Mouse (Mus musculus) lung, embryonic 15.5 days (tissue): Measurements from ENCODE around the gene Gm9495. TPM values are rescaled to one million over a fixed set of nuclear protein-coding genes. Genes with fewer than 3 reads are reported as not detected.

Experiments used
- polyA plus RNA-seq: library from polyadenylated mRNA; unstranded; fragments of >200 nt; fragmentation: Nextera tagmentation; extraction: Ambion mirVana; gene quantifications from 2 replicates; pipeline ENCODE4 v1.2.1, GENCODE M21; 2015

The Gm9495 gene
- polyA plus RNA-seq, 1 experiment from 2014 or later, result not detected

Other genes starting within 250 kb of the Gm9495 start
- gene Zfp930, start 244.5 kb downstream of the Gm9495 start, polyA plus RNA-seq, result 18.8 and 19.7 TPM in 2 replicates
- 4.6 and 6.6 TPM in 2 replicates for gene D130040H23Rik, start 182.5 kb downstream of the Gm9495 start, polyA plus RNA-seq
- not detected in 2 replicates for gene Gm7697, start 69.4 kb upstream of the Gm9495 start, polyA plus RNA-seq
- gene Zfp868, start 172.0 kb upstream of the Gm9495 start, polyA plus RNA-seq, result 23.3 and 24.9 TPM in 2 replicates
- 1.5 and 1.9 TPM in 2 replicates for gene Zfp964, start 200.9 kb upstream of the Gm9495 start, polyA plus RNA-seq